7 mouse cellular contexts compared by ENCODE assay signal in the genomic region with DNA sequence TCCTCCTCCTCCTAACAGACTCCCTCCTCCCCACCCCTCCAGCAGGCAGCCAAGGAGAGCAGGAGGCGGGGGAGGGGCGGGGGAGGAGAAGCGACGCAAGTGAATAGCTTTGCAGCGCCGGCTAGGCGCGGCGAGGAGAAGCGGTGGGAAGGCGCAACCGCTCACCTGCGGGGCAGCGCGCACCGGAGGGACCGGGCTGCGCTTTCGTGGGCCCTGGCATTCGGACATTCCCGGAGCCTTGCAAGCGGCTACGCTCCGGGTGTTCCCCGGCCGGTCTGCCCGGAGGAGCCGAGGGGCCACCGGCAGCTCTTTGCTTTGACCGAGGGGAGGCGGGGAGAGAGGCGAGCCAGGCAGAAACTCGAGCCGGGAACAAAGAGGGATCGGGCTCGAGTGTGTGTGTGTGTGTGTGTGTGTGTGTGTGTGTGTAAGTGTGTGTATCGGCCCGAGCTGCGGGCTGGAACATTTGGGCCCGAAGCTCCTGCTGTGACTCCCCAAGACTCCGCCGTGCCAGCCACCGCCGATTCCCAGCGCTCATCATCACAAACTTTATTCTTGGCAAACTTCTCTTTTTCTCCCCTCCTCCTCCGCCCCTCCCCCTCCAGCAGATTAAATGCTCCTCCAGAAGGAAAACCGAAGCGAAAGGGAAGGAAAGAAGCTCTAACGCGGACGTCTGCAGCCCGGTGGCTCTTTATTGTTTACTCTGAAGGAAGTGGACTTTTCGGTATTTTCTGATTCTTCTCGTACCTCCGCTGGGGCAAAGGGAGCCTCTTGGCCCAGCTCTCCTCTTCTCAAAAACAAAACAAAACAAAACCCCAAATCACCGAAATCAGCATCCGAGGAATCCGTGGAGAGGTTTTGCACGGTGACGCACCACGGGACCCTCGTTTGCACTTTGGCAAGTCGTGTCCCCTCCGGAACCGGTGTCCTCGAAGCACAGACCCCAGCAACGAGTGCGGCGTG. TPM values are rescaled to one million over a fixed set of nuclear protein-coding genes. Genes with fewer than 3 reads are reported as not detected.
DNase-seq lines count a peak whose midpoint lies in the region; ATAC-seq and TF ChIP-seq lines count a peak whose summit lies in the region.

A gene (plus strand): TSS at position 281 of the 960 bp plus-strand sequence.

- peak within 1 kb of the TSS; percentile 75 for H3K27ac ChIP-seq in spleen, adult 2 months (ENCODE audit: insufficient read depth, low read length)
- peak within 1 kb of the TSS; percentile 51 for H3K27ac ChIP-seq in heart, embryonic 11.5 days (ENCODE audit: low read depth, low read length)
- H3K27ac ChIP-seq in limb, embryonic 10.5 days = peak within 1 kb of the TSS; percentile 97
- H3K27ac ChIP-seq in midbrain, embryonic 14.5 days (replicated peaks; ENCODE audit: low read depth, low read length) = peak within 1 kb of the TSS; percentile 86

- DNase-seq in spleen, adult 2 months (ENCODE audit: low read depth in 1 of 2, low spot score in 2 of 2) = peak in 1 of 2 experiments; percentile 23
- no peak for DNase-seq in spleen, postnatal 36 days (ENCODE audit: low spot score in 2 of 2)
- DNase-seq in adrenal gland, postnatal 25 days = peak; percentile 69
- peak; percentile 89 for DNase-seq in limb, embryonic 10.5 days (ENCODE audit: low spot score)
- DNase-seq in midbrain, embryonic 14.5 days = peak; percentile 89
- DNase-seq in thymus, postnatal 10 days (ENCODE audit: low spot score in 2 of 2) = peak; percentile 65 to 69

- H3K27me3 ChIP-seq in spleen, adult 2 months (ENCODE audit: control insufficient read depth, insufficient read depth, low read length) = peaks cover 38% of the 10 kb centered on the region
- H3K27me3 ChIP-seq in heart, embryonic 11.5 days (ENCODE audit: control insufficient read depth, insufficient read depth, low read length) = peaks cover 32% of the 10 kb centered on the region
- H3K27me3 ChIP-seq in limb, embryonic 10.5 days (ENCODE audit: low read depth, poor library complexity, severe bottlenecking) = peaks cover 23% of the 10 kb centered on the region
- H3K27me3 ChIP-seq in midbrain, embryonic 14.5 days (ENCODE audit: control insufficient read depth, insufficient read depth, low read length) = peaks cover 6% of the 10 kb centered on the region; the same call in 1 of the 2 replicates

- H3K4me2 ChIP-seq in heart, embryonic 11.5 days = peak within 1 kb of the TSS; percentile 89
- peak within 1 kb of the TSS; percentile 65 for H3K4me2 ChIP-seq in midbrain, embryonic 14.5 days (ENCODE audit: low read length)

- 1% methylated on average over 67 of the region's 69 CpGs for WGBS in spleen, adult 2 months
- under 1% methylated on average over 65 of the region's 69 CpGs for WGBS in heart, embryonic 11.5 days (ENCODE audit: insufficient replicate concordance)
- under 1% methylated on average over 69 of the region's 69 CpGs for WGBS in limb, embryonic 10.5 days
- under 1% methylated on average over 68 of the region's 69 CpGs for WGBS in midbrain, embryonic 14.5 days

- H3K4me1 ChIP-seq in spleen, adult 2 months (ENCODE audit: control insufficient read depth, insufficient read depth, insufficient read length) = peaks cover 27% of the 10 kb centered on the region; the same call in 1 of the 2 replicates
- peaks cover 26% of the 10 kb centered on the region for H3K4me1 ChIP-seq in heart, embryonic 11.5 days (ENCODE audit: control insufficient read depth, insufficient read depth, low read length)
- H3K4me1 ChIP-seq in limb, embryonic 10.5 days = peaks cover 71% of the 10 kb centered on the region
- H3K4me1 ChIP-seq in midbrain, embryonic 14.5 days (ENCODE audit: control insufficient read depth, insufficient read depth, low read length) = peaks cover 29% of the 10 kb centered on the region

- peak within 1 kb of the TSS; percentile 73 for H3K9ac ChIP-seq in heart, embryonic 11.5 days (ENCODE audit: low read depth, low read length)
- peak within 1 kb of the TSS; percentile 79 for H3K9ac ChIP-seq in midbrain, embryonic 14.5 days (replicated peaks; ENCODE audit: low read length)

- ATAC-seq in heart, embryonic 11.5 days (replicated peaks; ENCODE audit: insufficient number of reproducible peaks, low FRiP score, low TSS enrichment) = peak; percentile 28
- peak; percentile 71 for ATAC-seq in midbrain, embryonic 14.5 days (ENCODE audit: low FRiP score, low TSS enrichment)

- H3K36me3 ChIP-seq in spleen, adult 2 months (ENCODE audit: control insufficient read depth, insufficient read depth, low read length) = 0 out of 2 replicates have a peak, but pooled peaks cover under 1% of the 10 kb centered on the region
- H3K36me3 ChIP-seq in heart, embryonic 11.5 days (ENCODE audit: control insufficient read depth, insufficient read depth, low read length) = no peaks in the 10 kb centered on the region
- peaks cover 15% of the 10 kb centered on the region for H3K36me3 ChIP-seq in limb, embryonic 10.5 days
- H3K36me3 ChIP-seq in midbrain, embryonic 14.5 days (ENCODE audit: control insufficient read depth, insufficient read depth, low read length) = 0 out of 2 replicates have a peak, but pooled peaks cover 3% of the 10 kb centered on the region

- no peak; the same call in 1 of the 2 replicates for TF ChIP-seq POLR2A in spleen, adult 2 months (IDR thresholded peaks at IDR 0.05; ENCODE audit: low read depth, low read length)

- no peaks in the 10 kb centered on the region for H3K9me3 ChIP-seq in heart, embryonic 11.5 days (replicated peaks; ENCODE audit: control insufficient read depth, low read length)
- no peaks in the 10 kb centered on the region for H3K9me3 ChIP-seq in limb, embryonic 10.5 days (replicated peaks)
- H3K9me3 ChIP-seq in midbrain, embryonic 14.5 days (ENCODE audit: control insufficient read depth, low read length) = no peaks in the 10 kb centered on the region

- H3K4me3 ChIP-seq in spleen, adult 2 months (ENCODE audit: extremely low read depth, insufficient read depth, insufficient read length) = peak within 1 kb of the TSS; percentile 72
- peak within 1 kb of the TSS; percentile 64 for H3K4me3 ChIP-seq in heart, embryonic 11.5 days (ENCODE audit: low read depth, low read length)
- H3K4me3 ChIP-seq in limb, embryonic 10.5 days = peak within 1 kb of the TSS; percentile 91
- peak within 1 kb of the TSS; percentile 69 for H3K4me3 ChIP-seq in midbrain, embryonic 14.5 days (replicated peaks; ENCODE audit: low read depth, low read length)

- TF ChIP-seq CTCF in spleen, adult 2 months (IDR thresholded peaks at IDR 0.05; ENCODE audit: extremely low read depth, insufficient read depth, insufficient read length, insufficient replicate concordance) = no peak

RNA-seq across cellular contexts. Expression of the gene that starts here (rescaled TPM):
- 50.9 and 54.5 TPM in 2 replicates for polyA plus RNA-seq in spleen, adult 2 months (2012; rRNA removed)
- 13.3 and 15.7 TPM in 2 replicates for total RNA-seq in adrenal gland, postnatal 25 days (2021)
- 19.6 and 20.8 TPM in 2 replicates for polyA plus RNA-seq in heart, embryonic 11.5 days (2014; fragmentation: Nextera tagmentation; extraction: Ambion mirVana)
- polyA plus RNA-seq in limb, embryonic 10.5 days (2016; fragmentation: Nextera tagmentation; extraction: Ambion mirVana) = 60.1 and 76.1 TPM in 2 replicates
- polyA plus RNA-seq in midbrain, embryonic 14.5 days (2014; fragmentation: Nextera tagmentation; extraction: Ambion mirVana) = 75.4 and 93.8 TPM in 2 replicates

Comparison
In these comparisons a context has a peak if more than half of its experiments do, and no peak if none do; other contexts are left out.
1. DNase-seq: peak in adrenal gland, postnatal 25 days (single experiment), limb, embryonic 10.5 days (single experiment), midbrain, embryonic 14.5 days (single experiment) and thymus, postnatal 10 days (2 of 2); none in spleen, postnatal 36 days (0 of 2).
2. Peak in every context shown above with its lines, with median percentiles within 50 percentile points of each other: H3K27ac ChIP-seq and H3K4me3 ChIP-seq.